Mouse (Mus musculus): ENCODE measurements around the gene Gtpbp3. TPM values are rescaled to one million over a fixed set of nuclear protein-coding genes. Genes with fewer than 3 reads are reported as not detected.
A peak's percentile ranks its signal among the peaks of the same experiment; 100 is the strongest.
"Not testable (repeated sequence)": the region's sequence is repeated elsewhere in the genome, so short reads cannot be mapped to it uniquely, and the experiment has no call there.

Gtpbp3 gene
- polyA plus RNA-seq, 1 experiment from 2014 or later: 18.3 TPM

GRCm38 (mm10) chr8:71527162-71527870 is 39.4 kb downstream of the Gtpbp3 start:
- H3K36me3 ChIP-seq: no peaks in the 10 kb centered on the region
- no peak overlapping the region for H3K4me3 ChIP-seq
- H3K27ac ChIP-seq (replicated peaks): no peak overlapping the region
- H3K9ac ChIP-seq (replicated peaks): no peak overlapping the region
- peaks cover 15% of the 10 kb centered on the region for H3K4me1 ChIP-seq
- no peaks in the 10 kb centered on the region for H3K9me3 ChIP-seq
- WGBS: 53% methylated on average over 3 of the region's 3 CpGs
- H3K4me2 ChIP-seq (replicated peaks): no peak overlapping the region
- H3K27me3 ChIP-seq: peaks cover 65% of the 10 kb centered on the region
- ATAC-seq (ENCODE audit: low FRiP score, low read depth): no peak

GRCm38 (mm10) chr8:71528362-71529073 is 40.6 kb downstream of the Gtpbp3 start:
- peaks cover 54% of the 10 kb centered on the region for H3K27me3 ChIP-seq
- H3K27ac ChIP-seq (replicated peaks): no peak overlapping the region
- no peaks in the 10 kb centered on the region for H3K36me3 ChIP-seq
- H3K4me1 ChIP-seq: peaks cover 15% of the 10 kb centered on the region
- ATAC-seq (ENCODE audit: low FRiP score, low read depth): no peak
- no peak overlapping the region for H3K4me3 ChIP-seq
- H3K9ac ChIP-seq (replicated peaks): no peak overlapping the region
- no peaks in the 10 kb centered on the region for H3K9me3 ChIP-seq
- no peak overlapping the region for H3K4me2 ChIP-seq (replicated peaks)
- 88% methylated on average over 11 of the region's 11 CpGs for WGBS

- not testable (repeated sequence) for H3K9ac ChIP-seq (replicated peaks); H3K27ac ChIP-seq (replicated peaks); H3K4me3 ChIP-seq; ATAC-seq (ENCODE audit: low FRiP score, low read depth); H3K4me2 ChIP-seq (replicated peaks); H3K9me3 ChIP-seq; H3K36me3 ChIP-seq; H3K4me1 ChIP-seq
- peaks cover 39% of the 10 kb centered on the region for H3K27me3 ChIP-seq
- WGBS: 66% methylated on average over 5 of the region's 12 CpGs
Measured at GRCm38 (mm10) chr8:71530735-71531467, 43.0 kb downstream of the Gtpbp3 start.

- ATAC-seq (ENCODE audit: low FRiP score, low read depth): no peak
Measured at GRCm38 (mm10) chr8:71534263-71534810, 46.4 kb downstream of the Gtpbp3 start.

GRCm38 (mm10) chr8:71535663-71536062 is 47.8 kb downstream of the Gtpbp3 start:
- no peak overlapping the region for H3K27ac ChIP-seq (replicated peaks)
- H3K36me3 ChIP-seq: no peaks in the 10 kb centered on the region
- H3K4me3 ChIP-seq: no peak overlapping the region
- peaks cover 10% of the 10 kb centered on the region; the same call in 1 of the 2 replicates for H3K4me1 ChIP-seq
- no peaks in the 10 kb centered on the region for H3K9me3 ChIP-seq
- peaks cover 45% of the 10 kb centered on the region for H3K27me3 ChIP-seq
- no peak overlapping the region for H3K9ac ChIP-seq (replicated peaks)
- H3K4me2 ChIP-seq (replicated peaks): no peak overlapping the region
- no peak for ATAC-seq (ENCODE audit: low FRiP score, low read depth)
- WGBS: 72% methylated on average over 5 of the region's 5 CpGs

More at GRCm38 (mm10) chr8:71534263-71534810, 46.4 kb downstream of the Gtpbp3 start:
- no peaks in the 10 kb centered on the region for H3K36me3 ChIP-seq
- WGBS: 33% methylated on average over 3 of the region's 3 CpGs
- H3K9me3 ChIP-seq: no peaks in the 10 kb centered on the region
- peaks cover 40% of the 10 kb centered on the region for H3K27me3 ChIP-seq
- no peak overlapping the region for H3K27ac ChIP-seq (replicated peaks)
- no peak overlapping the region for H3K4me3 ChIP-seq
- peaks cover 10% of the 10 kb centered on the region; the same call in 1 of the 2 replicates for H3K4me1 ChIP-seq
- H3K9ac ChIP-seq (replicated peaks): no peak overlapping the region
- H3K4me2 ChIP-seq (replicated peaks): no peak overlapping the region

GRCm38 (mm10) chr8:71537028-71537867 is 49.3 kb downstream of the Gtpbp3 start, which contains the start of gene Bst2:
Gene Bst2, minus strand, starts transcription at chr8:71537456.
- H3K27ac ChIP-seq (replicated peaks): no peak within 1 kb of the TSS
- H3K9ac ChIP-seq (replicated peaks): 0 out of 2 replicates have a peak within 1 kb of the TSS, but pooled peaks have one; percentile 15
- H3K9me3 ChIP-seq: no peaks in the 10 kb centered on the region
- H3K27me3 ChIP-seq: peaks cover 45% of the 10 kb centered on the region
- ATAC-seq (ENCODE audit: low FRiP score, low read depth): peak; percentile 28; the same call in 1 of the 2 replicates
- peak within 1 kb of the TSS; percentile 33 for H3K4me3 ChIP-seq
- 4% methylated on average over 36 of the region's 37 CpGs for WGBS
- H3K4me2 ChIP-seq (replicated peaks): peak within 1 kb of the TSS; percentile 49
- peaks cover 10% of the 10 kb centered on the region; the same call in 1 of the 2 replicates for H3K4me1 ChIP-seq
- H3K36me3 ChIP-seq: no peaks in the 10 kb centered on the region

- no peaks in the 10 kb centered on the region for H3K9me3 ChIP-seq
- under 1% methylated on average over 47 of the region's 55 CpGs for WGBS
- peak within 1 kb of the TSS; percentile 94 for H3K4me2 ChIP-seq (replicated peaks)
- H3K4me3 ChIP-seq: peak within 1 kb of the TSS; percentile 89
- peak within 1 kb of the TSS; percentile 81 for H3K9ac ChIP-seq (replicated peaks)
- H3K4me1 ChIP-seq: peaks cover 11% of the 10 kb centered on the region
- peak; percentile 96 for ATAC-seq (ENCODE audit: low FRiP score, low read depth)
- peaks cover 17% of the 10 kb centered on the region for H3K27me3 ChIP-seq
- peaks cover 20% of the 10 kb centered on the region for H3K36me3 ChIP-seq
- peak within 1 kb of the TSS; percentile 67 for H3K27ac ChIP-seq (replicated peaks)
Measured at GRCm38 (mm10) chr8:71542632-71543343, 54.9 kb downstream of the Gtpbp3 start, which contains the start of gene Mvb12a. Gene Mvb12a, plus strand, starts transcription at chr8:71542922.

- peak overlapping the region; percentile 81 for H3K9ac ChIP-seq (replicated peaks)
- WGBS: 88% methylated on average over 9 of the region's 9 CpGs
Measured at GRCm38 (mm10) chr8:71543755-71544154, 55.9 kb downstream of the Gtpbp3 start.

GRCm38 (mm10) chr8:71545053-71545452 is 57.1 kb downstream of the Gtpbp3 start:
- Histone ChIP-seq H3K27ac (replicated peaks) (no peak overlapping the region), H3K27me3 (no peaks in the 10 kb centered on the region), H3K4me3 (no peak overlapping the region), H3K4me2 (replicated peaks) (no peak overlapping the region), H3K4me1 (peaks cover 10% of the 10 kb centered on the region), H3K36me3 (peaks cover 29% of the 10 kb centered on the region), H3K9ac (replicated peaks) (no peak overlapping the region), H3K9me3 (no peaks in the 10 kb centered on the region)
- ATAC-seq (ENCODE audit: low FRiP score, low read depth): no peak
- 92% methylated on average over 11 of the region's 11 CpGs for WGBS

More at GRCm38 (mm10) chr8:71543755-71544154, 55.9 kb downstream of the Gtpbp3 start:
- Histone ChIP-seq H3K27me3 (peaks cover 9% of the 10 kb centered on the region; the same call in 1 of the 2 replicates), H3K9me3 (no peaks in the 10 kb centered on the region), H3K4me3 (peak overlapping the region; percentile 89), H3K36me3 (peaks cover 28% of the 10 kb centered on the region), H3K4me1 (peaks cover 10% of the 10 kb centered on the region), H3K4me2 (replicated peaks) (peak overlapping the region; percentile 94), H3K27ac (replicated peaks) (no peak overlapping the region)
- ATAC-seq (ENCODE audit: low FRiP score, low read depth): no peak

- no peak overlapping the region for H3K4me2 ChIP-seq (replicated peaks)
- no peak for ATAC-seq (ENCODE audit: low FRiP score, low read depth)
- H3K4me3 ChIP-seq: no peak overlapping the region
- no peak overlapping the region for H3K27ac ChIP-seq (replicated peaks)
- H3K4me1 ChIP-seq: peaks cover 10% of the 10 kb centered on the region
- no peaks in the 10 kb centered on the region for H3K9me3 ChIP-seq
- WGBS: 89% methylated on average over 7 of the region's 7 CpGs
- no peak overlapping the region for H3K9ac ChIP-seq (replicated peaks)
- H3K27me3 ChIP-seq: no peaks in the 10 kb centered on the region
- H3K36me3 ChIP-seq: peaks cover 29% of the 10 kb centered on the region
Measured at GRCm38 (mm10) chr8:71547590-71547989, 59.7 kb downstream of the Gtpbp3 start.
